Mouse (Mus musculus) C2C12 (cell line): ENCODE results near the gene Klf11. TPM values are rescaled to one million over a fixed set of nuclear protein-coding genes. Genes with fewer than 3 reads are reported as not detected.

Experiments used
- H3K27me3 ChIP-seq: one replicate; pipeline ENCODE4 v1.6.1; 2011; ENCODE audit not compliant: control insufficient read depth, insufficient read depth, insufficient read length
- H3K36me3 ChIP-seq: one replicate; pipeline ENCODE4 v1.6.1; 2011; ENCODE audit not compliant: control insufficient read depth, insufficient read depth
- H3K4me3 ChIP-seq: one replicate; pipeline ENCODE4 v1.5.1; 2011; ENCODE audit warnings: mild to moderate bottlenecking, control low read depth; ENCODE audit not compliant: poor library complexity, insufficient read depth, severe bottlenecking
- H3K79me2 ChIP-seq: one replicate; pipeline ENCODE4 v1.6.1; 2011; ENCODE audit not compliant: control insufficient read depth, insufficient read depth
- H3K79me3 ChIP-seq: one replicate; pipeline ENCODE4 v1.6.1; 2011; ENCODE audit warnings: low read depth, control low read depth
- H3ac ChIP-seq: one replicate; pipeline ENCODE3; 2011; ENCODE audit warnings: low read depth; ENCODE audit not compliant: control insufficient read depth, insufficient read length
- CEBPB ChIP-seq: IDR thresholded peaks from one replicate; pipeline ENCODE4 v1.6.1; 2011; ENCODE audit warnings: low read depth, mild to moderate bottlenecking, control low read depth, moderate library complexity
- CTCF ChIP-seq: IDR thresholded peaks from one replicate; pipeline ENCODE4 v1.5.1; 2011; ENCODE audit not compliant: control insufficient read depth, insufficient read depth, insufficient read length
- FOSL1 ChIP-seq: IDR thresholded peaks from one replicate; pipeline ENCODE4 v1.8.0; 2011; ENCODE audit warnings: mild to moderate bottlenecking, low read length; ENCODE audit not compliant: poor library complexity, insufficient read depth, severe bottlenecking
- MAX ChIP-seq: IDR thresholded peaks from one replicate; pipeline ENCODE4 v1.6.1; 2011; ENCODE audit warnings: mild to moderate bottlenecking, control low read depth
- MYOD1 ChIP-seq: IDR thresholded peaks from one replicate; pipeline ENCODE4 v1.6.1; 2011; ENCODE audit warnings: low read depth; ENCODE audit not compliant: control insufficient read depth, insufficient read length
- MYOG ChIP-seq: IDR thresholded peaks from one replicate; pipeline ENCODE4 v1.6.1; 2011; ENCODE audit not compliant: control insufficient read depth, insufficient read length; ENCODE audit errors: extremely low read depth
- USF1 ChIP-seq: IDR thresholded peaks from one replicate; pipeline ENCODE4 v1.6.1; 2011; ENCODE audit warnings: low read depth, mild to moderate bottlenecking, control low read depth, moderate library complexity
- polyA plus RNA-seq: library from polyadenylated mRNA; unstranded; fragments of >200 nt; fragmentation: generic; extraction: Trizol; gene quantifications from one replicate; pipeline ENCODE4 v1.2.1, GENCODE M21; 2012; ENCODE audit warnings: missing spikeins

Gene Klf11
- polyA plus RNA-seq, 1 experiment, result 3.9 TPM

DNA sequence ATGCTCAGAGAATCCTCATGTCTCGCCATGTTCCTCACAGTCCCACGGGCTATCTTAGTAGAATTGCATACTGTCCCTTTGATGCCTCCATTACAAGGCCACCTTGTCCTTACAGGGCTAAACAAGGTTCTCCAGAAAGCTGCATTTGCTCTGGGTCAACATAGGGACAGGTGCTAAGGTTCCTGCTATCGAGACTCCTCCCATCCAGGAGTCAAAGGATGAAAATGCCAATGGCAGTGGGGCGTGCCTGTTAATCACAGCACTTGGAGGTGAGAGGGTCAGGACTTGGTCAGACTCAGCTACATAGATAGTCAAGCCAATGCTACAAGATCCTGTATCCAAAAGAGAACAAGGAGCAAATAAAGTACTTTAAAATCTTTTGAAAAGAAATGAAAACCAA lies 31.6 kb upstream of the Klf11 start:
- Histone ChIP-seq H3K79me2 (no peaks in the 10 kb centered on the region), H3K79me3 (no peaks in the 10 kb centered on the region)
- no peak for TF ChIP-seq MAX

GRCm38 (mm10) chr12:24623486-24624251 lies 27.4 kb upstream of the Klf11 start:
- TF ChIP-seq CTCF, result no peak
- TF ChIP-seq FOSL1, result no peak
- TF ChIP-seq MYOG, result no peak
- TF ChIP-seq USF1, result no peak
- no peak for TF ChIP-seq CEBPB
- no peak for TF ChIP-seq MAX
- TF ChIP-seq MYOD1, result no peak
- no peaks in the 10 kb centered on the region for H3K79me2 ChIP-seq
- no peaks in the 10 kb centered on the region for H3K79me3 ChIP-seq
- H3K27me3 ChIP-seq, result no peaks in the 10 kb centered on the region
- no peak overlapping the region for H3K4me3 ChIP-seq
- H3ac ChIP-seq, result no peak overlapping the region
- no peaks in the 10 kb centered on the region for H3K36me3 ChIP-seq

More for the DNA sequence above, 31.6 kb upstream of the Klf11 start:
- no peak overlapping the region for H3ac ChIP-seq
- no peaks in the 10 kb centered on the region for H3K36me3 ChIP-seq
- H3K27me3 ChIP-seq, result no peaks in the 10 kb centered on the region
- no peak overlapping the region for H3K4me3 ChIP-seq

GRCm38 (mm10) chr12:24626401-24626800 lies 24.7 kb upstream of the Klf11 start:
- TF ChIP-seq MAX (no peak), CEBPB (no peak), MYOG (no peak), FOSL1 (no peak), USF1 (no peak), CTCF (no peak), MYOD1 (no peak)
- Histone ChIP-seq H3K4me3 (no peak overlapping the region), H3ac (no peak overlapping the region), H3K79me2 (no peaks in the 10 kb centered on the region), H3K79me3 (no peaks in the 10 kb centered on the region), H3K36me3 (no peaks in the 10 kb centered on the region), H3K27me3 (no peaks in the 10 kb centered on the region)

GRCm38 (mm10) chr12:24627215-24627614 lies 23.9 kb upstream of the Klf11 start:
- H3ac ChIP-seq, result no peak overlapping the region
- no peaks in the 10 kb centered on the region for H3K79me2 ChIP-seq
- no peak for TF ChIP-seq MAX
- no peak for TF ChIP-seq CEBPB
- TF ChIP-seq MYOD1, result no peak
- no peak for TF ChIP-seq USF1
- no peak for TF ChIP-seq FOSL1
- TF ChIP-seq MYOG, result no peak
- TF ChIP-seq CTCF, result no peak
- no peaks in the 10 kb centered on the region for H3K36me3 ChIP-seq
- no peak overlapping the region for H3K4me3 ChIP-seq
- no peaks in the 10 kb centered on the region for H3K79me3 ChIP-seq
- no peaks in the 10 kb centered on the region for H3K27me3 ChIP-seq

DNA sequence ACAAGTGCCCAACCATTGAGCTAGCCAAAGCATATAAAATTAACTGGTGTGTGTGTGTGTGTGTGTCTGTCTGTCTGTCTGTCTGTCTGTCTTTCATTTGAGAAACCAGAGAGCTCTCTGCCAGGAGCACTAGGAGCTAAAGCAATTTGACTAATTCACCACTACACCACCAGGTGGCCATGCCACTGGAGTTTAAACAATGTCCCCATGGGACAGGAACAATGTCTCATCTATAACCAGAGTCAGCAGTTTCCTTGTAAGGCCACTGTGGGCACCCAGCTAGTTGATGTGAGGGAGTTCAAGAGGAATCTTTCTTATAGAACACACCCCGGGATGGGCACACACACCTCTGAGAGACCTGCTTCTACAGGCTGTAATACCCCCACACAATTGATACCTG lies 20.9 kb upstream of the Klf11 start:
- Histone ChIP-seq H3K4me3 (no peak overlapping the region), H3K27me3 (no peaks in the 10 kb centered on the region), H3K36me3 (no peaks in the 10 kb centered on the region), H3K79me2 (no peaks in the 10 kb centered on the region), H3K79me3 (no peaks in the 10 kb centered on the region), H3ac (no peak overlapping the region)
- TF ChIP-seq CTCF (no peak), CEBPB (no peak), USF1 (no peak), MAX (no peak), FOSL1 (no peak), MYOD1 (no peak), MYOG (no peak)

GRCm38 (mm10) chr12:24632404-24632803 lies 18.7 kb upstream of the Klf11 start:
- no peak overlapping the region for H3ac ChIP-seq
- no peaks in the 10 kb centered on the region for H3K27me3 ChIP-seq
- H3K79me3 ChIP-seq, result no peaks in the 10 kb centered on the region
- H3K79me2 ChIP-seq, result no peaks in the 10 kb centered on the region
- H3K4me3 ChIP-seq, result no peak overlapping the region
- TF ChIP-seq CEBPB (no peak), USF1 (no peak), MYOD1 (no peak)
- no peaks in the 10 kb centered on the region for H3K36me3 ChIP-seq
